Mouse (Mus musculus) adrenal gland, adult 8-10 months (tissue): ENCODE data around the gene Asprv1. TPM values are rescaled to one million over a fixed set of nuclear protein-coding genes. Genes with fewer than 3 reads are reported as not detected.

Experiments
- DNase-seq: peaks from one replicate; pipeline ENCODE4 v3.0.0; 2022
- total RNA-seq, 4 experiments: library from RNA; stranded (reverse); gene quantifications; 2 replicates each; pipeline ENCODE4 v1.2.4; 2022

Asprv1 gene
- total RNA-seq, 4 experiments from 2014 or later = 0.15 to 0.86 (median 0.83) TPM; not detected in 1

DNA sequence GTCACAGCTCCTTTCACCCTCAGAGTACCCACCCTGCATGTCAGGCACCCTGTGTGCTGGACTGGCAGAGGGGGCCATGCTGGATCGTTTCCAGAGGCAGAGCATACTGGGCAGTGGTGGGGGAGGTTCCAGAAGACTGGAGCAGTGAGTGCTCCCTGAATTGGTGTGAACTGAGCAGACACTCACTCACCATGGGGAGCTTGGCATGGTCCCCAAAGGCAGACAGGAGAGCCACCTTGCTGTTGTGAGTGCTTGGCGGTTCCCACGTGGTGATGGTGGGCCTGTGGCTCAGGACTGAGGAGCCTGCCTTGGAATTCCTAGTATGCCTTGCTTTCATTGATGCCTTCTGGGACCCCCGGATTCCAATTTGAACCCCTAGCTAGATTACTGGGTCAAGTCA, 4.8 kb upstream of the Asprv1 start:
- DNase-seq = no peak

DNA sequence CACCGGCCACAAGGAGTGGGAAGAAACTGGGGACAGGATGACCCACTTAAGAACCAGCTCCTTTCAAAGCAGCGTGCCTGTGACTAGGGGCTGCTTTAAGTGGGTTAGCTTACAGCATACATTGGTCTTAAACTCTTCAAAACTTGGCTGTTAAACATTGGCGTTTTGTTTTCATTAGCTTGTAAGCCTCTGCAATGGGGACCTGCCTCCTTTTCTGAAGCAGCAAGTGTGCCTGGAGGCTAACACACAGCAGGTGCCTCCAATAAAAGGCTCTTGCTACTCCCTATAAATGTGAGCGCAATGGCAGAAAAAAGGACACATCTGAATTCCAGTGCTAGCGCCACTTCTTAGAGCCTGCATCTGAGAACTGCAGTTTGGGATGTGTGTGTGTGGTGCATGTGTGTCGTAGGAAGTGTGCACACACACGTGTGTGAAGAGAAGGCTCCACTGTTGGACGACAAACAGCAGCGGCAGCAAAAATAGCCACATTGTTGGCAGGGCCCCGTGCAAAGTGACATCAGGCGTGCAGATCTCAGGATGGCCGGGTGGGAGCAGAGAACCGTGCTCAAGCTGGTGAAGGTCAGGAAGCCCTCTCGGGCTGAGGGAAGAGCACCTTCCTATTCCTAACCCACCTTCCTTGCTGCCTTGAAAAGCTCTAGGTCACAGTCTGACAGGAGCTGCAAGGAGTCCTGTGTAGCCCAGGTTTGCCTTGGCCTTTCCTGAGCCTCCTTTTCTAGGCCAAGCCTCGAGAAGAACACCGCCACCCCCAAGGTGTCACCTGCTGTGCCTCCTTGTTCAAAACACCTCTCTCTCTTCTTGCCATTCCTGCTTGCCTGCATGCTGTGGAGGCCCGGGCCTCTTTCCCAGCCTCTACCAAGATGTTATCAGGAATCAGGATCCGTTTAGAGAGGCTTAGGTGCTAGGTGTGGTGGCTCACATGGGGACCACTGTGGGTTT, 3.6 kb upstream of the Asprv1 start:
- no peak for DNase-seq

DNA sequence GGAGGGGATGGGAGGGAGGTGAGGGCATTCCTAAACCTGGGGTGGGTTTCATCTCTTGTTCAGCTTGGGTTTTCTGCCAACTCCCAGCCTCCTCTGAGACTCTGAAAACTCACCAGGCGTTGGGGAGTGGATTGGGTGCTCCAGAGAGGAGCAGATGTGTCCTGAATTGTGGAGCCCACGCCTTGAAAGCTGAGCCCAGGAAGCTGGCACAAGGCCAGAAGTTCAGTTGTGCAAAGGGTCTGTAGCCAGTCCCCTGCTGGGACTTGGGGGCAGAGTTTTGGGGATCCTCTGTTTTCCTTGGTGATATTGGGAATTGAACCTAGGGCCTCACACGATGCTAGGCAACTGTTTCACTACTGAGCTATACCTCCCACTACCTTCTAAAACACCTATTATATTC, 2.2 kb downstream of the Asprv1 start:
- DNase-seq = no peak

- peak; percentile 68 for DNase-seq
These were observed 8.5 kb downstream of the Asprv1 start for GRCm38 (mm10) chr6:86636495-86636894.

GRCm38 (mm10) chr6:86637171-86637835, 9.3 kb downstream of the Asprv1 start:
- no peak for DNase-seq

- DNase-seq = no peak
These were observed 9.9 kb downstream of the Asprv1 start for GRCm38 (mm10) chr6:86637860-86638259.

DNA sequence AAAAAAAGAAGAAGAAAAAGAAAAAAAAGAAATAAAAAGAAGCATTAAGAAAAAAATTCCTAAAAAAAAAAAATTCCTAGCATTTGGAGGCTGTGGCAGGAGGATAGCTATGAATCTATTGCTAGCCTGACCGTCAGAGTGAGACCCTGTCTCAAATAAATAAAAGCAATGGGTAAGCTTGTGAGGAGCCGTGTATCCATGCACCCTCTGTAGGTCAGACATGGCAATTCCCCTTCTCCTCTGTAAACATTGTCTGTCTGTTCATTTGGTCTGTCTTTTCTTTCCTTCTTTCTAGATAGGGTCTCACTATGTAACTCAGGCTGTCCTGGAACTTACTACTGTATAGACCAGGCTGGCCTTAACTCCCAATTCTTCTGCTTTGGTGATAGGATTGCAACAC, 10.5 kb downstream of the Asprv1 start:
- DNase-seq = no peak

DNA sequence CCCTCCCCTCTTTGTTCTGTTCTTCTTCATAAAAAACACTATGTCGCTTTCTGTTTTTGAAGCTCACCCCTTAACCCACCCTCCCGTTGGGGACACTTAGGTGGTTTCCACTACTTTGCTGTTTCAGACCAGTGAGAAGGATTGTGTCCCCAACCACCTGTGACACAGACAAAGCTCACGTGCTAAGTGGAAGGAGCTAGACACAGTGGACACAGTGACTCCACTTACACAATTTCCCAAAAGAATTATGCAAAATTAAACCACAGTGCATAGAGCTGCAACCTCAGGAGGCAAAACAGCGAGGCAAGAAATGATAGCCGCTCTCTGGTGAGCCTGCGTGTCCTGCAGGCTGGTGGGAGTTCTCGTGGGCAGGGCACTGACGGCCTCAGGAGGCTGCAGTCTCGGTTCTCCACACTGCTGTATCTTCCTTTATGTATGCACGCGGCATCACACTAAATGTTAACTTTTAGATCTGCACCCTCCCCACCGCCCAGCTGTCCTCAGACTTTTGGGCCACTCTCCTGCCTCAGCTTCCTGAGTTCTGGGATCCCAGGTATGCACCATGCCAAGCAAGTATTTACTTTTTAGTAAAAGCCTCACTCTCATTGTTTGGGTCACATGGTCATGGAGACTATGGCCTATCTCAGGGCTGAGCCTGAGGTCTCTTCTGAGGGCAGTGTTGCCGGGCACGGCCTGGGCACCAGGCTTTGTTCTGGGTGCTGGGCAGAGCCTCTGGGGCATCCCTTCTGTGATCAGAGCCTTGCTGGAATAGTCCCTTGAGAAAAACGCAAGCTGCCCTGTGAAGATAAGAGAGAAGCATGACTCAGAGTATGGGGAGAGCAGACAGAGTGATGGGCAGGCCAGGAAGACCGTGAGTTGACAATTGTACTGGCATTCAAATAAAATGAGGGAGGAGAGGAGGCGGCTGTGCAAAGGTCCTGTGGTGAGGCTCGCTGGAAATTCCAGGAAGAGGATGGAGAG, 11.5 kb downstream of the Asprv1 start:
- DNase-seq = no peak

DNA sequence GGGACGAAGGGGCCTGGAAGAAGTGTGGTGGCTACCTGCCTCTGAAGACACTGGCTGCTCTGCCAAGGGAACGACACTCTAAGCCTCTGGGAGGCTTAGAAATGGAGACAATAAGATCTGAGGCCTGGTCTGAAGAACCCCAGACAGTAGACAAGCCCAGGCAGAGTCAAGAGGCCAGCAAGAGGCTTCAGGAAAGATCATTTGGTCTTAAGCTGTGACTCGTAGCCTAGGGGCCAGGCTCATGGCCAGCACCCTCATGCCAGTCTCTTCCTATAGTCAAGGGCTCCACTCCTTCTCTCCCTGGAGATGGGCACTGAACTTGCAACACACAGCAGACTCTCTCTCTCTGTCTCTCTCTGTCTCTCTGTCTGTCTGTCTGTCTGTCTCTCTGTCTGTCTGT, 12.2 kb downstream of the Asprv1 start:
- no peak for DNase-seq

GRCm38 (mm10) chr6:86640776-86641175, 12.8 kb downstream of the Asprv1 start:
- no peak for DNase-seq

GRCm38 (mm10) chr6:86641716-86642115, 13.8 kb downstream of the Asprv1 start:
- no peak for DNase-seq

DNA sequence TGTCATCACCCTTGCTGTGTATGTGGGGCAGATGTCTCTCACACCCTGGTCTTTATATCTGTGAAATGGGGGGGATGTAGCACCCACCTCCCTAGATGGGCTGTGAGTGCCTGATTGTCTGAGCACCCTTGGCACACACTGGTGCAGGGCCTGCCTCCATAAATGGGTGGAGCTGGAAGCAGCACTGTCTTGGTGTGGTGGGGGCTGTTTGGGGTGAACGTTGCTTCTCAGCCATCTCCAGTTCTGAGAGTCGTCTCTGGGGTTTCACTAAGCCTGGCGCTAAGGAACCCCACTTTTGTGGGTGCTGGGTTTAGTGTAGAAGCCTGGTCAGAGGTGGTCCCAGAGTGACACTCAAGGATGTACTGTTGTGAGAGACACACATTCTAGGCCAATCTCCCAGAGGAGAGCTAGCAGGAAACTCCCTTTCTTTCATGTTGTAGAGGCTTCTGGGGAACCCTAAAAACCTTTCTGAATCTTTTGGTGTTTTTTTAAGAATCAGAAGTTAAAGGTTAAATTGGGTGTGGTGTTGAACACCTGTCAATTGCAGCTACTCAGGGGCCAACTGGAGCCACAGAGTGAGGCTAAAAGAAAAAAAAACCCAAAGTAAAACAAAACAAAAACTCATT, 16.9 kb downstream of the Asprv1 start:
- DNase-seq = no peak

- DNase-seq = no peak
These were observed 17.6 kb downstream of the Asprv1 start for GRCm38 (mm10) chr6:86645551-86645950.

GRCm38 (mm10) chr6:86646143-86646542, 18.2 kb downstream of the Asprv1 start:
- no peak for DNase-seq

GRCm38 (mm10) chr6:86653026-86653425, 25.1 kb downstream of the Asprv1 start:
- DNase-seq = no peak

DNA sequence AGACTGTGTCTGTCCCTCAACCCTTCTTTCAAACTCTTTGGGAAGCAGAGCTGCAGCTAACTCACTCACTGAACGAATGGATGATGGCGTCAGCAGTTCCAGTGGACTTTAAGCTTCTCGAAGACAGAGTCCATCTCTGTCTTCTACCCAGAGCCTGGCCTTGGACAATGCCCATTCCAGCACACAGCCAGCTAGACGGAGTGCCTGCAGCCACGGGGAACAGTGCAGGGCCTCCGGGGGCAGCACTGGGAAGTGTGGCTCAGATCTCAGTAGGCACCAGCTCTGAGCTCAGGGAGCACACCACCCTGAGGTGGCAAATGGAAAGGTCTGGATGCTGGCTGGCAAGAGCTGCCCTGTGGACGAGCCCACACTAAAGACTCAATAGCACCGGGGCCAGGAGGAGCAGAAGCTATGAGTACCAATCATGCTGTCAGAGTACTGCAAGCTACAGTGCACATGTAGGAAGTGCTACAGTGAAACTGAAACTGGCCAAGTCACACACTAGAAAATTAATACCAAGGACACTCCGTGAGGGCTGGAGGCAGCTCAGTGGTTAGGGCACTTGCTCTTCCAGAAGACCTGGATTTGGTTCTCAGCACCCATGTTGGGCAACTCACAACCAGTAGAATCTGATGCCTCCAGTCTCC, 26.4 kb downstream of the Asprv1 start:
- DNase-seq = no peak

GRCm38 (mm10) chr6:86658501-86658900, 30.5 kb downstream of the Asprv1 start:
- no peak for DNase-seq

- no peak for DNase-seq
These were observed 32.4 kb downstream of the Asprv1 start for GRCm38 (mm10) chr6:86660161-86660877.

GRCm38 (mm10) chr6:86665076-86665475, 37.1 kb downstream of the Asprv1 start:
- no peak for DNase-seq

DNA sequence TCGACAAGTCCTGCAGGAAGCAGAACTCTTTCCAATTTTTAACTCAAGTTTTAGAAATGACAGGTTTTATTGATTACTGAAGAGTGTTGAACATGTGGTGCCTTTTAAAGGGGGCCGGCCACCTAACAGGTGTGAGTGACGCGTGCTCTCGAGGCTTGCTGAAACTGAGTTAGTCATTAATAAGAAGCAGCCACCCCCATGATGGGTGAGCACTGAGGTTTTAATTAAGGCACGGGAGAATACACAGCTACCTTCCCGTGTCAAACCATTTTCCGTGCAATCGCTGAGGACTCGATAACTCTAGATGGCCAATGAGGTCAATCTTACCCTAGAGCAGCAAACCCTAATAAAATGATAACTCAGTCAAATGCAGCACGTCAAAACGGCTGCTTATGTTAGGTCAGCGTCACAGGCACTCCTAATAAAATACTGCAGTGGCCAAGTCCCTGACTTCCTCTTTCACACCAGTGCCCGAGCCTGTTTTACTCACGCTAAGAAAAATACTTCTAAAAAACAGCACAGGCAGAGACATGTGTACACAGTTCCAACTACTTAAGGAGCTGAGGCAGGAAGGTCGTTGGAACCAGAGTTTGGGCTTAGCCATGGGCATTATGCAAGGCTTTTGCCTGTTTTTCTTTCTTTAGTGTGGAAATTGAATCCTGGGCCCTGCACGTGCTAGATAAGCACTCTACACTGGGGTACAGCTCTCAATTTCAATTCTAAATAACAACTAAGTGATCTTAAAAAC, 37.8 kb downstream of the Asprv1 start:
- no peak for DNase-seq
